Mouse (Mus musculus): Measurements from ENCODE around the gene Cuedc2. TPM values are rescaled to one million over a fixed set of nuclear protein-coding genes. Genes with fewer than 3 reads are reported as not detected.
A peak's percentile ranks its signal among the peaks of the same experiment; 100 is the strongest.

Cuedc2 gene
- polyA plus RNA-seq, 1 experiment from 2014 or later, result 53.8 TPM

GRCm38 (mm10) chr19:46347146-46347545 lies 8.6 kb upstream of the Cuedc2 start:
- Histone ChIP-seq H3K27ac (ENCODE audit: low read depth) (no peak overlapping the region), H3K4me1 (ENCODE audit: insufficient read depth) (peaks cover 29% of the 10 kb centered on the region), H3K9me3 (ENCODE audit: low read length) (no peaks in the 10 kb centered on the region), H3K9ac (replicated peaks) (no peak overlapping the region), H3K27me3 (ENCODE audit: insufficient read depth, low read length) (no peaks in the 10 kb centered on the region), H3K4me3 (ENCODE audit: low read depth, low read length) (no peak overlapping the region), H3K4me2 (ENCODE audit: low read depth, low read length) (no peak overlapping the region), H3K36me3 (replicated peaks; ENCODE audit: insufficient read depth, low read length) (no peaks in the 10 kb centered on the region)
- ATAC-seq (no peak), DNase-seq (no peak)
- TF ChIP-seq EP300 (IDR thresholded peaks at IDR 0.05; ENCODE audit: low read depth) (no peak), CTCF (IDR thresholded peaks at IDR 0.05; ENCODE audit: low read depth) (no peak)
- 86% methylated on average over 1 of the region's 1 CpGs for WGBS (ENCODE audit: insufficient replicate concordance)

GRCm38 (mm10) chr19:46344710-46345419 lies 6.4 kb upstream of the Cuedc2 start:
- TF ChIP-seq EP300 (IDR thresholded peaks at IDR 0.05; ENCODE audit: low read depth), result no peak
- TF ChIP-seq CTCF (IDR thresholded peaks at IDR 0.05; ENCODE audit: low read depth), result no peak
- 38% methylated on average over 7 of the region's 7 CpGs for WGBS (ENCODE audit: insufficient replicate concordance)
- no peak overlapping the region for H3K4me2 ChIP-seq (ENCODE audit: low read depth, low read length)
- H3K9ac ChIP-seq (replicated peaks), result no peak overlapping the region
- no peak for DNase-seq
- H3K27ac ChIP-seq (ENCODE audit: low read depth), result no peak overlapping the region
- no peak overlapping the region for H3K4me3 ChIP-seq (ENCODE audit: low read depth, low read length)
- H3K36me3 ChIP-seq (replicated peaks; ENCODE audit: insufficient read depth, low read length), result no peaks in the 10 kb centered on the region
- peaks cover 30% of the 10 kb centered on the region for H3K4me1 ChIP-seq (ENCODE audit: insufficient read depth)
- no peaks in the 10 kb centered on the region for H3K9me3 ChIP-seq (ENCODE audit: low read length)
- H3K27me3 ChIP-seq (ENCODE audit: insufficient read depth, low read length), result no peaks in the 10 kb centered on the region
- no peak for ATAC-seq

DNA sequence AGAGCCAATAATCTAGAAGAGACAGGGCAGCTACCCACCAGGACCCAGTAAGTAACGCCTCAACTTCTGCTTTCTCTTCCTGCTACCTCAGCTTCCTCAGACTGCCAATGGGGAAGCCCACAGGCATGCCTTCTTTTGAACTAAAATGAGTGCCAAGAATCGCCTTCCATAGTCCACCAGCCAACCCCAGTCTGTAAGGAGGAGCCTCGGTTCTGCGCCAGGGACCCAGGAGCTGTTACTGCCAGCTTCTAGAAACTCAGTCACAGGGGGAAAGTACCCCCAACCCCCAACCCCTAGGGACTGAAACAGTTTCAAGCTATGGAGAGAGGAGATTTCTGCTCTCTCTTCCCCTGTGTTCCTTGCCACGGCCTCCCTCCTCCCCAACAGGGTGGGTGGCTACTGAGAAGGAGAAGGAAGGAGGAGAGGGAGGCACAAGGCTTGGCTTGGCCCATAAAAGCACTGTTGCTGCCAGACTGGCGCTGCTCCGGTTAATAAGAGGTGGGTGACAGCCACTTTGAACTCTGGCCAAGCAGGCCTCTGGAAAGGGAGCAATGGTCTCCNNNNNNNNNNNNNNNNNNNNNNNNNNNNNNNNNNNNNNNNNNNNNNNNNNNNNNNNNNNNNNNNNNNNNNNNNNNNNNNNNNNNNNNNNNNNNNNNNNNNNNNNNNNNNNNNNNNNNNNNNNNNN lies 927 bp upstream of the Cuedc2 start:
- 36% methylated on average over 7 of the region's 7 CpGs for WGBS (ENCODE audit: insufficient replicate concordance)
- Histone ChIP-seq H3K9me3 (ENCODE audit: low read length) (no peaks in the 10 kb centered on the region), H3K4me3 (ENCODE audit: low read depth, low read length) (peak overlapping the region; percentile 79), H3K36me3 (replicated peaks; ENCODE audit: insufficient read depth, low read length) (no peaks in the 10 kb centered on the region), H3K4me1 (ENCODE audit: insufficient read depth) (peaks cover 43% of the 10 kb centered on the region), H3K27ac (ENCODE audit: low read depth) (peak overlapping the region; percentile 96), H3K4me2 (ENCODE audit: low read depth, low read length) (peak overlapping the region; percentile 94), H3K27me3 (ENCODE audit: insufficient read depth, low read length) (no peaks in the 10 kb centered on the region), H3K9ac (replicated peaks) (peak overlapping the region; percentile 41)
- TF ChIP-seq EP300 (IDR thresholded peaks at IDR 0.05; ENCODE audit: low read depth) (no peak), CTCF (IDR thresholded peaks at IDR 0.05; ENCODE audit: low read depth) (no peak)
- DNase-seq, result peak; percentile 61
- peak; percentile 38 for ATAC-seq

- TF ChIP-seq EP300 (IDR thresholded peaks at IDR 0.05; ENCODE audit: low read depth), result no peak
- no peak for TF ChIP-seq CTCF (IDR thresholded peaks at IDR 0.05; ENCODE audit: low read depth)
- Histone ChIP-seq H3K27me3 (ENCODE audit: insufficient read depth, low read length) (no peaks in the 10 kb centered on the region), H3K9ac (replicated peaks) (peak overlapping the region; percentile 12; the same call in 1 of the 2 replicates), H3K9me3 (ENCODE audit: low read length) (no peaks in the 10 kb centered on the region), H3K27ac (ENCODE audit: low read depth) (peak overlapping the region; percentile 96), H3K4me1 (ENCODE audit: insufficient read depth) (peaks cover 40% of the 10 kb centered on the region), H3K4me2 (ENCODE audit: low read depth, low read length) (peak overlapping the region; percentile 94), H3K4me3 (ENCODE audit: low read depth, low read length) (peak overlapping the region; percentile 79), H3K36me3 (replicated peaks; ENCODE audit: insufficient read depth, low read length) (no peaks in the 10 kb centered on the region)
- DNase-seq, result no peak
- peak; percentile 17 for ATAC-seq
- 21% methylated on average over 6 of the region's 6 CpGs for WGBS (ENCODE audit: insufficient replicate concordance)
These were observed 412 bp upstream of the Cuedc2 start for GRCm38 (mm10) chr19:46338942-46339286.

DNA sequence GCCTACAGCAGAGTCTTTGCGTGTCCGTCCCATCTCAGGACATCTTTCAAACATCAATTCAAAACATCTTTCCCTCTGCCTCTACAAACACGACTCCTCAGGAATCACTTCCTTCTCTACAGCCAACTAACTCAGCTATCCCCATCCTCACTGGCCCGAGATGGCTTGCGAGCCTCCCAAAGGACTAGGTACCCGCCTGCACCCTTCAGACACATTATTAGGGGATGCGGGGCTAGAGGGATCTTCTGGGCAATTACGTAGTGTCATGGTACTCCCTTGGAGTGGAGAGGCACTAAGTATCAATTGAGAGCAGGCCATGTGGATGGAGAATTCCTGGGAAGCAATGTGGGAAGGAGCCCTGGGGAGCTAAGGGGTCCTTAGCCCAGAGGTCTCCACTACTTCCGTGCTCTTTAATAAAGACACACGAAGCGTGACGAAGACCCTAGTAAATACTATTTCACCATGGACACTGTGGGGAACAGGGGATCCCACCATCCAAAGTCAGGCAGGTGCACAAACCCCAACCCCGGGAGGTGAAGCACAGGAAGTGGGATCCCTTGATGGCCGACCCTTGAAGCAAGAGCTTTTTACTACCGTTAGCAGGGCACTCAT lies 677 bp downstream of the Cuedc2 start:
- TF ChIP-seq CTCF (IDR thresholded peaks at IDR 0.05; ENCODE audit: low read depth) (no peak), EP300 (IDR thresholded peaks at IDR 0.05; ENCODE audit: low read depth) (no peak)
- 37% methylated on average over 15 of the region's 15 CpGs for WGBS (ENCODE audit: insufficient replicate concordance)
- Histone ChIP-seq H3K27ac (ENCODE audit: low read depth) (peak overlapping the region; percentile 48; the same call in 1 of the 2 replicates), H3K36me3 (replicated peaks; ENCODE audit: insufficient read depth, low read length) (no peaks in the 10 kb centered on the region), H3K4me1 (ENCODE audit: insufficient read depth) (peaks cover 32% of the 10 kb centered on the region), H3K9me3 (ENCODE audit: low read length) (no peaks in the 10 kb centered on the region), H3K4me3 (ENCODE audit: low read depth, low read length) (peak overlapping the region; percentile 79), H3K4me2 (ENCODE audit: low read depth, low read length) (peak overlapping the region; percentile 94), H3K27me3 (ENCODE audit: insufficient read depth, low read length) (no peaks in the 10 kb centered on the region), H3K9ac (replicated peaks) (peak overlapping the region; percentile 81)
- ATAC-seq (no peak), DNase-seq (no peak)

GRCm38 (mm10) chr19:46333906-46334305 lies 4.6 kb downstream of the Cuedc2 start:
- H3K27ac ChIP-seq (ENCODE audit: low read depth), result no peak overlapping the region
- TF ChIP-seq EP300 (IDR thresholded peaks at IDR 0.05; ENCODE audit: low read depth) (no peak), CTCF (IDR thresholded peaks at IDR 0.05; ENCODE audit: low read depth) (no peak)

More at GRCm38 (mm10) chr19:46333906-46334305, 4.6 kb downstream of the Cuedc2 start:
- Histone ChIP-seq H3K9ac (replicated peaks) (no peak overlapping the region), H3K4me3 (ENCODE audit: low read depth, low read length) (no peak overlapping the region), H3K4me1 (ENCODE audit: insufficient read depth) (peaks cover 25% of the 10 kb centered on the region), H3K36me3 (replicated peaks; ENCODE audit: insufficient read depth, low read length) (peaks cover 15% of the 10 kb centered on the region), H3K9me3 (ENCODE audit: low read length) (no peaks in the 10 kb centered on the region), H3K4me2 (ENCODE audit: low read depth, low read length) (no peak overlapping the region), H3K27me3 (ENCODE audit: insufficient read depth, low read length) (no peaks in the 10 kb centered on the region)
- ATAC-seq, result no peak
- 78% methylated on average over 3 of the region's 3 CpGs for WGBS (ENCODE audit: insufficient replicate concordance)
- DNase-seq, result no peak
